Mouse (Mus musculus) left cerebral cortex, adult 2 months (tissue): ENCODE results near the gene Hoxb3. TPM values are rescaled to one million over a fixed set of nuclear protein-coding genes. Genes with fewer than 3 reads are reported as not detected.

Experiments used
- DNase-seq, 2 experiments: peaks; one replicate each; pipeline ENCODE4 v3.0.0; 2021 to 2022; ENCODE audit warnings: low spot score in 2 of 2, mixed read lengths in 1 of 2; ENCODE audit errors: extremely low spot score in 1 of 2
- H3K27ac ChIP-seq: fragments of 200-600 bp; 2 replicates; pipeline ENCODE4 v1.8.1; 2022
- H3K4me3 ChIP-seq: fragments of 200-600 bp; 2 replicates; pipeline ENCODE4 v1.8.1; 2022
- CTCF ChIP-seq: fragments of 200-600 bp; IDR thresholded peaks from 2 replicates; pipeline ENCODE4 v1.8.1; 2022; ENCODE audit warnings: antibody characterized with exemption, mild to moderate bottlenecking, moderate library complexity
- intact Hi-C: fragments of 180-260 bp; cut with DNase I; formaldehyde crosslinking; loops from one replicate; pipeline ENCODE4 v1.15.1; 2025
- total RNA-seq, 2 experiments: library from RNA; stranded (reverse); gene quantifications; 2 replicates each; pipeline ENCODE4 v1.2.3; 2021

Hoxb3 gene
- total RNA-seq, 2 experiments from 2014 or later = not detected

- Histone ChIP-seq H3K4me3 (no peak overlapping the region), H3K27ac (no peak overlapping the region)
- no peak for DNase-seq
- no peak for TF ChIP-seq CTCF
- intact Hi-C loops = no loop called here
Observed at GRCm38 (mm10) chr11:96338957-96339855, 16.1 kb downstream of the Hoxb3 start.

- TF ChIP-seq CTCF = no peak
- Histone ChIP-seq H3K27ac (no peak overlapping the region), H3K4me3 (no peak overlapping the region)
- intact Hi-C loops = no loop called here
- DNase-seq = no peak
Observed at GRCm38 (mm10) chr11:96340698-96341365, 17.7 kb downstream of the Hoxb3 start.

GRCm38 (mm10) chr11:96341701-96342575, 18.8 kb downstream of the Hoxb3 start:
- Histone ChIP-seq H3K4me3 (no peak overlapping the region), H3K27ac (no peak overlapping the region)
- intact Hi-C loops = no loop called here
- no peak for TF ChIP-seq CTCF
- DNase-seq = no peak

GRCm38 (mm10) chr11:96342576-96342930, 19.4 kb downstream of the Hoxb3 start:
- Histone ChIP-seq H3K27ac (no peak overlapping the region), H3K4me3 (no peak overlapping the region)
- TF ChIP-seq CTCF = no peak
- DNase-seq = no peak
- intact Hi-C loops = no loop called here

GRCm38 (mm10) chr11:96343206-96343745, 20.1 kb downstream of the Hoxb3 start:
- TF ChIP-seq CTCF = no peak
- intact Hi-C loops = no loop called here
- no peak overlapping the region for H3K27ac ChIP-seq
- DNase-seq = no peak
- H3K4me3 ChIP-seq = no peak overlapping the region

- TF ChIP-seq CTCF = no peak
- DNase-seq = no peak
- H3K4me3 ChIP-seq = no peak overlapping the region
- intact Hi-C loops = no loop called here
- H3K27ac ChIP-seq = no peak overlapping the region
Observed at GRCm38 (mm10) chr11:96344061-96344877, 21.1 kb downstream of the Hoxb3 start.

- no peak for DNase-seq
- Histone ChIP-seq H3K27ac (no peak overlapping the region), H3K4me3 (no peak overlapping the region)
- intact Hi-C loops = no loop called here
- no peak for TF ChIP-seq CTCF
Observed at GRCm38 (mm10) chr11:96344878-96345159, 21.7 kb downstream of the Hoxb3 start.

GRCm38 (mm10) chr11:96345220-96345892, 22.2 kb downstream of the Hoxb3 start:
- intact Hi-C loops = no loop called here
- H3K27ac ChIP-seq = no peak overlapping the region
- no peak for TF ChIP-seq CTCF
- DNase-seq = no peak
- no peak overlapping the region for H3K4me3 ChIP-seq

GRCm38 (mm10) chr11:96345893-96346806, 23.0 kb downstream of the Hoxb3 start:
- no peak for DNase-seq
- Histone ChIP-seq H3K27ac (no peak overlapping the region), H3K4me3 (no peak overlapping the region)
- TF ChIP-seq CTCF = no peak
- intact Hi-C loops = no loop called here
